Mouse (Mus musculus): Measurements from ENCODE around the gene Reg3b. TPM values are rescaled to one million over a fixed set of nuclear protein-coding genes. Genes with fewer than 3 reads are reported as not detected.
"Not testable (repeated sequence)": the region's sequence is repeated elsewhere in the genome, so short reads cannot be mapped to it uniquely, and the experiment has no call there.

The Reg3b gene
- total RNA-seq (2021): not detected
- long read RNA-seq, experiment 1: 0 reads
- long read RNA-seq, experiment 2: 0 reads

DNA sequence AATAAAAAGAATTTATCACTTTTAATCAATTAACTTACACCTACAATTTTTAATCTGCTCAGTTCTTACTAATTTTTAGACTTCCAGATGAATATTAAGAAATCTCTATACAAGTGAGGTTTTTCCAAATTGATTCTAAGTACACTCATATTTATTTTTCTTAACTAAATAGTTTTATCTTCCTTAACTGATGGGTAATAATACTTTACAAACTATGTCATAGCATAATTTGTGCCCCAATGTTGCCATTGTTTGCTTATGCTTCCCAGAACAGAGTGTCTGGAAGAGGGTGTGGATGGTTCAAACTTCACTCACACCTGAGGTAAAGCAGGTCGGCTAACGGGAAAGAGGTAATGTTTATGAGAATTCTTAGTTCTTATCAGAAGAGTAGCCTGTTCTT, at the start of gene Reg3b:
TSS of gene Reg3b (plus strand) at position 301 of the 400 bp plus-strand sequence.
- no peak for DNase-seq (ENCODE audit: low spot score in 2 of 2)

DNA sequence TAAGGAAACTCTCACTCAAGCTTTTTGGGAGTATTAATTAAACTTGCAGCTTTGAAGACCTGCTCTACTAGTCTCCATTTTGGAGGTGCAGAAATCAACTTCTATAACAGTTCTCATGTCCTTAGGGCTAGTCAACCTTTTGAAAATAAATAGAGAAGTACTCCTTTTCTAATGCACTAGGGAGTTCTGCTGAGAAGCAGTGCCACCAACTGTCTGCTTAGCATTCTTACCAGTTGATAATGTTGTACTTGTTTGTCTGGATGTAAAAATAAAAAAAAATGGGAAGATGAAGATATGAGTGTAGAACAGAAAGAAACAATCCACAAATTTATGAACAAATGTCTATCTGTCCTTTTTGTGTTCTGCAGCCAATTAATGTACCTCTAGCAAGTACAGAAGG, 42.7 kb upstream of the Reg3b start:
- DNase-seq (ENCODE audit: low spot score in 2 of 2): peak in 1 of 2 experiments; percentile 42

DNA sequence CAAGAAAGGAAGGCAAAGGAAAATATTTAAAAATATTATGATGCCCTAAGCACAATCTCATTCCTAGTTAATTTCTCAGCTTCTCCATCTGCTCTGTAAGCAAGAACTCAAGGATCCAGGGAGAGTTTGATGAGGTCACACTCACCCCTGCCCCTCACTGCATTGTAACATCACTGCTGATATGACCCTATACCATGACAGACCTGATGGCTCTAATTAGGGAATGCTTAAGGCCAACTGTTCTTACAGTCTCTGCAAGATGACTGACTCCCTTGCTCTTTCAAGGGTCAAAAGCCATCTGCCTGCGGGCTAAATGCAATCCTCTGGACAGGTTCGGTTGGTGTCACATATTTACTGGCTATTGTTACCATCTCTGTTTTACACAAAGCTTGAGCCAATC, 41.3 kb upstream of the Reg3b start:
- no peak for DNase-seq (ENCODE audit: low spot score in 2 of 2)

DNA sequence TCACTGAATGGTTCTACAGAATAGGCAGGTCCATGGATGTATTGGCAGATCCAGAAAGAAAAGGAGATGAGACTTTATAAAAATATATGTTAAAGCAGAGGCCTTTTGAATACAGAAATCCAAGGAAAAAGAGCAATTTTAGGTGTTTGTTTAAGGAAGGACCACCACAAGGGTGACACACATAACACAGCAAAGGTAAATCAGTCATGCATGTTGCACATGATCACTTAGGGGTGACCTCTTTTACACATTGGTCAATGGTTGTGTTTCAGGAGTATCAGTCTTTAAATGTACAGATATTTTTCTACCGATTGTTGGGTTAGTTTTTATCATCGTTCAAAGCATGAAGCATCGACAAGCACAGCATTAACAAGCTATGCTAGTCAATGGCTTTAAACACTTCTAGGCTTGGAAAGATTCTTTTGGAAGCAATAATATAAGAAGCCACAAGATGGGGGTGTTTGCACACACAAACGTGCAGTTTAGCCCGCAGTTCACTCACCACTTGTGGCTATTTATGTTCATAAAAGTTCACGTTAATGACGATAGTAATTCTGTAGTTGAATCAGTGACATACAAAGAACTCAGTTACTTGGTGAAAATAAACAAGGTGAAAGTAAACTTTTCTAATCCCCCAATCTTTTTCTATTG, 38.4 kb upstream of the Reg3b start:
- DNase-seq (ENCODE audit: low spot score in 2 of 2): peak in 1 of 2 experiments; percentile 66

DNA sequence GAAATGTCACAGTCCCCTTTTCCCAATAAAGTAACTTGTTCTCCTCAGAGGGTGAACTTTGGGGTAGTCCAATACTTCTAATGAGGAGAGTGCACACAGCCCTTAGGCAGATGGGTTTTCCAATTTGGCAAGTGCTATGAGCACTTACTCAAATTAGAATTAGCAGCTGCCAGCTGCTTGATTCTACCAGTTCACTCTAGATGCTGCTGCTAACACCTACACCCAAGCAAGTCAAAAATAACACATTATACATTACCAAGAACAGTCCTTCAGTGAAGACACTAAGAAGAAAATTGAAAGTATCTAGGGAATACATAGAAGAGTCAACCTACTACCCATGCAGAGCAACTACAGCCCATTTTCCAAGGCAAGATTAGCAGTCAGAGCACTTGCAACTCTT, 30.2 kb upstream of the Reg3b start:
- DNase-seq (ENCODE audit: low spot score in 2 of 2): peak in 1 of 2 experiments; percentile 12

DNA sequence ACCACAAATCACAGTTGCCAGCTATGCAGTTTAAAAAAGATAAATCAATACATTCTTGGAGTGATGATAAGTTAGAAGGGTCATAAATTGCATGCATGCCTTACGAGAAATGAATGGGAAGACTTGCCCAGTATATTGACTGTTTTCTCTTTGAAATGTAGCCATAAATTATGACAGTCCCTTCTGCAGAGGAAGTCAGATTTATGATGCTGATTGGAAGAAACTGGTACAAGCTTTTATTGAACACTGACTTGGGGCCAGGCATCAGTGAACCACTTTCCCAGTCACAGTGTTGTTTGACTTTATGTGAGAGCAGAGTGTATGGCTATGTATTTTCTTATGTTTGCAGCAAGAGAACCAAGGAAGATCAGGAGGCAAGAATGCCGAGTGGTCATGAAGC, 28.8 kb upstream of the Reg3b start:
- DNase-seq (ENCODE audit: low spot score in 2 of 2): no peak

DNA sequence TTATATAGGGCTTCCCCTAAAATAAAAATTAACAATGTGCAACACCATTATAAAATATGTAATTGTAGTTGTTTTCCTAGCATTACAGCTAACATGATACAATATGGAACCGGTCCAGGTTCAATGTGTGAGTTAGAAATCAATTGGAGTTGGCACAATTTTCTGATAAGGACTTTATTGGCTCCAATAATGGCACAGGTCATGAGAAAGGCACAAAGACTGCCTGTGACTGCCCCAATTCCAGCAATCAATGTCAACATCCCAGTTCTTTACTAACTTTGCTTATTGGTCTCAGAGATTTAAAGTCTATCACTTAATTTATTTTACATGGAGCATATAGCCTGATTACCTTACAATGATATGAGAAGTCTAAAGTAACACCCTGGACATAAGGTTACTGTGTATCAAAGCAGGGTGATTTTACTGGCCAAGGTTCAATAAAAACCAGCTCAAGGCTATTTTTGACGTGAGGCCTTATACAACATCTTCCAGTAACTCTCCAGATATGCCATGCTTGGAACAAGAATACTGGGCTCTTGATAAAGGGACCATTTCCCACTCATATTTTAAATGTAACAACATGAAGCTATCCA, 8.4 kb upstream of the Reg3b start:
- no peak for DNase-seq (ENCODE audit: low spot score in 2 of 2)

DNA sequence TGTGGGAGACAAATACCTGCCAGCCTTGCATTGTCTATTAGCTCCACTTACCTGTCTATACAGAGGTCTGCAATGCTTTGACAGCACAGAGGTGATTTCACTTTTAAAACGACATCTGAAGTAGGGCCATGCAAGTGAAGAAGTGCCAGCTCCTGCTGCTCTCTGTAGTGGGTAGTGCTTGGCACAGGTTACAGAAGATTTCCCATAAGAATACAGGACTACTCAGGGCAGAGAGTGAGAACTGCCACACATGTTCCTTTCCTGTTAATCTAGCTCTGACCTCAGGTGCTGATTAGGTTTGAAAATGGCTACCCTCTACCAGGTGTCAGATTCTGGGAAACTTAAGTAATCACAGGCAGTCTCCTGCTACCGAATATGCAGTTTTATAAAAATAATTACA, 8.3 kb downstream of the Reg3b start, which contains the start of gene Reg3d:
TSS of gene Reg3d (minus strand) at position 101 of the 400 bp plus-strand sequence.
- DNase-seq (ENCODE audit: low spot score in 2 of 2): no peak

DNA sequence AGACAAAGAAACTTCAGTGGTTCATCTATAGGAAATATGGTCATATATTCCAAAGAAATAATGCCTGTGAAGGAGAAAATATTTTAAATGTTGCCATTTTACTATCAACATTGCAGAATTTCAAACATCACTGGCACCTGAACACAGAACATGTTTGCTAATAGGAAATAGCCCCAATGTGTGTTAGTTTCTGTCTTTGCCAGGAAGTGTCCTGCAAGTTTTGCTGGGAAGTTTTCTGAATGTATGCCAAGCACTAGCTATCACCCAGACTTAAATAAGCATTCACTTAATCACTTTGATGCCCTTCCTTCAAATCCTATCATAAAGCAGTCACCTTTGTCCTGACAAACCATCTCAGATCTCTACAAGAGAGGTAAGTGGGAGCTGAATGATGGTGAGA, 10.0 kb downstream of the Reg3b start, which contains the start of gene Reg3a:
TSS of gene Reg3a (plus strand) at position 301 of the 400 bp plus-strand sequence.
- DNase-seq (ENCODE audit: low spot score in 2 of 2): no peak

DNA sequence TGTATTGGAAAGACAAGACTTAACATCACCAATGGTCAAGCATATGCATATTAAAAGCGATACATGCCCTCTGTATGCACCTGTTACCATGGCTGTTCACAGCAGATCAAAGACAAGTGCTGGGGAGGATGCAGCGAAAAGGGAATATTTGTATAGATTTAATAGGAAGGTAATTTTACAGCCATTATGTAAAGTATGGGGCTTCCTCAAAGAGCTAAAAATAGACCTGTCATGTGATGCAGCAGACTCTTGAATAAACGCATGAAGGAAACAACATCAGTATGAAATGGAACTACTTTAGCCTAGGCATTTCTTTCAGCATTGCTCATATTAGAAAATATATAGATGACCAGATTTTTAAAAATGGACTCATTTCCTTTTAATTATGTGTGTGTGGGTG, 15.2 kb downstream of the Reg3b start:
- no peak for DNase-seq (ENCODE audit: low spot score in 2 of 2)

DNA sequence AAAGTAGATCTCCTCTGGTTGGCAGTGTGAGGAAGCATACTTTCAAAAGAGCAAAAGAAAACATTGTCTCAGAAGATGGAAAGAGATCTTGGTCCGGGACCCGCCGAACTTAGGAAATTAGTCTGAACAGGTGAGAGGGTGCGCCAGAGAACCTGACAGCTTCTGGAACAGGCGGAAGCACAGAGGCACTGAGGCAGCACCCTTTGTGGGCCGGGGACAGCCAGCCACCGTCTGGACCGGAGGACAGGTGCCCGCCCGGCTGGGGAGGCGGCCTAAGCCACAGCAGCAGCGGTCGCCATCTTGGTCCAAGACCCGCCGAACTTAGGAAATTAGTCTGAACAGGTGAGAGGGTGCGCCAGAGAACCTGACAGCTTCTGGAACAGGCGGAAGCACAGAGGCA, 24.9 kb downstream of the Reg3b start, which contains the start of gene Reg2:
TSS of gene Reg2 (plus strand) at position 301 of the 400 bp plus-strand sequence.
- DNase-seq (ENCODE audit: low spot score in 2 of 2): not testable (repeated sequence)

DNA sequence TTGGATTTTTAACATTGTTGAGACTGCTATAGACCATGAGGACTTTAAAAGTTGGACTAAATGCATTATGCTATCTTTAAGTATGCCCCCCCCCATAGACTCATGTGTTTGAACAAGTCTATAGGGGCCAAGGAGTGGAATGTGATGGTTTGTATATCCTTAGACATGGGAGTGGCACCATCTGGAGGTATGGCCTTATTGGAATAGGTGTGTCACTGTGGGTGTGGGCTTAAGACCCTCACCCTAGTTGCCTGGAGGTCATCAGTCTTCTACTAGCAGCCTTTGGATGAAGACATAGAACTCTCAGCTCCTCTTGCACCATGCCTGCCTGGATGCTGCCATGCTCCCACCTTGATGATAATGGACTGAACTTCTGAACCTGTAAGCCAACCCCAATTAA, 52.0 kb downstream of the Reg3b start, which contains the start of gene Reg1:
TSS of gene Reg1 (plus strand) at position 301 of the 400 bp plus-strand sequence.
- DNase-seq (ENCODE audit: low spot score in 2 of 2): not testable (repeated sequence)

Other genes starting within 250 kb of the Reg3b start
- not detected for gene Reg3d, start 8.2 kb downstream of the Reg3b start, total RNA-seq (2021)
- not detected for gene Reg3a, start 10.1 kb downstream of the Reg3b start, total RNA-seq (2021)
- gene Reg2, start 25.0 kb downstream of the Reg3b start, total RNA-seq (2021): not detected
- not detected for gene Reg1, start 52.1 kb downstream of the Reg3b start, total RNA-seq (2021)
- not detected for gene Reg3g, start 98.2 kb downstream of the Reg3b start, total RNA-seq (2021)

All from layer of hippocampus, postnatal 14 days (tissue).